Mouse (Mus musculus) embryonic stem cell, embryonic (primary cell): Measurements from ENCODE around the gene Tnpo2.

Source experiments
- CTCF ChIA-PET, 4 experiments: fragments of 300-600 bp in 2 of 4; fragments of 350-600 bp in 2 of 4; sonication (Branson Sonifier 250); formaldehyde crosslinking; loops; one replicate each; lab custom pipeline; 2022; ENCODE audit warnings: inconsistent platforms in 2 of 4; lab: Charles Lee
- POLR2A ChIA-PET, 4 experiments: fragments of 300-600 bp in 2 of 4; fragments of 350-600 bp in 2 of 4; sonication (Branson Sonifier 250); formaldehyde crosslinking; loops; one replicate each; lab custom pipeline; 2022; ENCODE audit warnings: antibody characterized with exemption in 4 of 4, inconsistent platforms in 1 of 4; lab: Charles Lee

Tnpo2 gene

GRCm38 (mm10) chr8:85036718-85037365 lies at the start of gene Tnpo2:
Gene Tnpo2 (plus strand): TSS chr8:85036915.
- POLR2A ChIA-PET = interaction anchor here (0.6 to 21.3 kb wide), 141 partner anchors 8 to 1581 kb away, joined by 3 to 488 read pairs (median 5); partner anchors contain the start of genes Asna1 (in 4 of the 4), Dhps (in 4 of the 4), Trir (in 4 of the 4) and Calr (in 3 of the 4)
- CTCF ChIA-PET = interaction anchor here (0.6 to 2.2 kb wide), 25 partner anchors 11 to 1872 kb away, joined by 3 to 14 read pairs (median 4); partner anchors contain the start of genes Fbxw9 (in 2 of the 4), Asna1 (in 1 of the 4), Farsa (in 1 of the 4) and Gcdh (in 1 of the 4)

GRCm38 (mm10) chr8:84987388-84987787 lies 49.3 kb upstream of the Tnpo2 start:
- POLR2A ChIA-PET = interaction anchor here (0.6 to 27.3 kb wide), 30 partner anchors 10 to 485 kb away, joined by 3 to 992 read pairs (median 4); partner anchors contain the start of genes Dhps (in 3 of the 4), Junb (in 3 of the 4), Gm49661 (in 2 of the 4) and Prdx2 (in 2 of the 4)
- CTCF ChIA-PET = interaction anchor here (0.6 to 6.5 kb wide), 12 partner anchors 9 to 485 kb away, joined by 3 to 250 read pairs (median 4); partner anchors contain the start of gene Junb (in 2 of the 4)

- ChIA-PET POLR2A (interaction anchor here (0.6 to 27.3 kb wide), 31 partner anchors 9 to 485 kb away, joined by 3 to 992 read pairs (median 4); partner anchors contain the start of genes Dhps (in 3 of the 4), Junb (in 3 of the 4), Gm49661 (in 2 of the 4) and Prdx2 (in 2 of the 4)), CTCF (interaction anchor here (0.6 to 6.5 kb wide), 11 partner anchors 9 to 89 kb away, joined by 3 to 250 read pairs (median 4); partner anchors contain the start of genes Junb (in 2 of the 4) and Dnase2a (in 1 of the 4))
Measured at GRCm38 (mm10) chr8:84987903-84988302, 48.8 kb upstream of the Tnpo2 start.

GRCm38 (mm10) chr8:84989311-84989731 lies 47.4 kb upstream of the Tnpo2 start:
- ChIA-PET CTCF (interaction anchor here (0.5 to 6.5 kb wide), 38 partner anchors 9 to 280 kb away, joined by 3 to 250 read pairs (median 5); partner anchors contain the start of genes Junb (in 3 of the 4), Asna1 (in 1 of the 4), Dhps (in 1 of the 4) and Tnpo2 (in 1 of the 4)), POLR2A (interaction anchor here (0.6 to 27.3 kb wide), 49 partner anchors 8 to 483 kb away, joined by 3 to 992 read pairs (median 5); partner anchors contain the start of genes Asna1 (in 3 of the 4), Junb (in 3 of the 4), Rnaseh2a (in 3 of the 4) and Tnpo2 (in 3 of the 4))

- ChIA-PET POLR2A (interaction anchor here (0.6 to 27.3 kb wide), 55 partner anchors 8 to 483 kb away, joined by 3 to 992 read pairs (median 5); partner anchors contain the start of genes Asna1 (in 3 of the 4), Junb (in 3 of the 4), Rnaseh2a (in 3 of the 4) and Tnpo2 (in 3 of the 4)), CTCF (interaction anchor here (0.5 to 6.5 kb wide), 39 partner anchors 8 to 412 kb away, joined by 3 to 250 read pairs (median 5); partner anchors contain the start of genes Junb (in 3 of the 4), Asna1 (in 1 of the 4), Dhps (in 1 of the 4) and Tnpo2 (in 1 of the 4))
Measured at GRCm38 (mm10) chr8:84989810-84990209, 46.9 kb upstream of the Tnpo2 start.

GRCm38 (mm10) chr8:84990349-84990748 lies 46.4 kb upstream of the Tnpo2 start, which contains the start of gene Hook2:
Gene Hook2 (plus strand): TSS chr8:84990603.
- POLR2A ChIA-PET = interaction anchor here (0.6 to 27.3 kb wide), 59 partner anchors 8 to 482 kb away, joined by 3 to 992 read pairs (median 5); partner anchors contain the start of genes Asna1 (in 3 of the 4), Junb (in 3 of the 4), Rnaseh2a (in 3 of the 4) and Tnpo2 (in 3 of the 4)
- CTCF ChIA-PET = interaction anchor here (0.5 to 6.5 kb wide), 31 partner anchors 8 to 411 kb away, joined by 3 to 250 read pairs (median 6); partner anchors contain the start of genes Junb (in 2 of the 4), Asna1 (in 1 of the 4), Dhps (in 1 of the 4) and Tnpo2 (in 1 of the 4)

GRCm38 (mm10) chr8:84990836-84991235 lies 45.9 kb upstream of the Tnpo2 start:
- CTCF ChIA-PET = interaction anchor here (0.6 to 6.5 kb wide), 15 partner anchors 14 to 280 kb away, joined by 3 to 250 read pairs (median 4); partner anchors contain the start of genes Junb (in 2 of the 4), Mast1 (in 1 of the 4) and Tnpo2 (in 1 of the 4)
- POLR2A ChIA-PET = interaction anchor here (0.6 to 27.3 kb wide), 38 partner anchors 11 to 376 kb away, joined by 3 to 992 read pairs (median 5); partner anchors contain the start of genes Junb (in 3 of the 4), Tnpo2 (in 3 of the 4), Asna1 (in 2 of the 4) and Dhps (in 2 of the 4)

GRCm38 (mm10) chr8:84994375-84994774 lies 42.3 kb upstream of the Tnpo2 start:
- CTCF ChIA-PET = interaction anchor here in 3 of 4 experiments (0.9 to 6.5 kb wide), 3 partner anchors 19 kb away, joined by 3 to 81 read pairs (median 74); partner anchors contain the start of gene Junb (in 1 of the 3)
- POLR2A ChIA-PET = interaction anchor here in 3 of 4 experiments (0.6 to 27.3 kb wide), 16 partner anchors 9 to 276 kb away, joined by 3 to 992 read pairs (median 6); partner anchors contain the start of genes Gm49661 (in 2 of the 3), Junb (in 2 of the 3), Prdx2 (in 2 of the 3) and Rnaseh2a (in 2 of the 3)

- POLR2A ChIA-PET = interaction anchor here in 3 of 4 experiments (0.6 to 27.3 kb wide), 32 partner anchors 11 to 477 kb away, joined by 3 to 992 read pairs (median 4); partner anchors contain the start of genes Dhps (in 3 of the 3), Junb (in 3 of the 3), Asna1 (in 2 of the 3) and Gm49661 (in 2 of the 3)
- CTCF ChIA-PET = interaction anchor here (0.7 to 6.5 kb wide), 14 partner anchors 12 to 724 kb away, joined by 3 to 81 read pairs (median 5); partner anchors contain the start of genes Farsa (in 1 of the 4), Gm49661 (in 1 of the 4), Junb (in 1 of the 4) and Prdx2 (in 1 of the 4)
Measured at GRCm38 (mm10) chr8:84995680-84996079, 41.0 kb upstream of the Tnpo2 start.

- POLR2A ChIA-PET = interaction anchor here (0.6 to 27.3 kb wide), 37 partner anchors 7 to 196 kb away, joined by 3 to 992 read pairs (median 8); partner anchors contain the start of genes Dhps (in 3 of the 4), Junb (in 3 of the 4), Asna1 (in 2 of the 4) and Gm49661 (in 2 of the 4)
- CTCF ChIA-PET = interaction anchor here (0.6 to 6.5 kb wide), 33 partner anchors 9 to 105 kb away, joined by 3 to 81 read pairs (median 4); partner anchors contain the start of genes Junb (in 2 of the 4), Man2b1 (in 1 of the 4) and Tnpo2 (in 1 of the 4)
Measured at GRCm38 (mm10) chr8:84996978-84997377, 39.7 kb upstream of the Tnpo2 start.

- ChIA-PET CTCF (interaction anchor here (0.5 to 6.5 kb wide), 50 partner anchors 8 to 485 kb away, joined by 3 to 81 read pairs (median 4); partner anchors contain the start of genes Junb (in 2 of the 4), Prdx2 (in 2 of the 4), Tnpo2 (in 2 of the 4) and Dnase2a (in 1 of the 4)), POLR2A (interaction anchor here (0.6 to 27.3 kb wide), 55 partner anchors 8 to 197 kb away, joined by 3 to 992 read pairs (median 5); partner anchors contain the start of genes Dhps (in 3 of the 4), Junb (in 3 of the 4), Trir (in 3 of the 4) and Asna1 (in 2 of the 4))
Measured at GRCm38 (mm10) chr8:84997649-84998295, 38.9 kb upstream of the Tnpo2 start.

- CTCF ChIA-PET = interaction anchor here (0.6 to 4.0 kb wide), 40 partner anchors 8 to 299 kb away, joined by 3 to 49 read pairs (median 4); partner anchors contain the start of genes Hook2 (in 2 of the 4), Tnpo2 (in 2 of the 4), Asna1 (in 1 of the 4) and Dnase2a (in 1 of the 4)
- POLR2A ChIA-PET = interaction anchor here (0.6 to 6.3 kb wide), 28 partner anchors 9 to 92 kb away, joined by 3 to 41 read pairs (median 4); partner anchors contain the start of genes Dhps (in 2 of the 4), Junb (in 2 of the 4), Trir (in 2 of the 4) and Asna1 (in 1 of the 4)
Measured at GRCm38 (mm10) chr8:85007686-85008085, 29.0 kb upstream of the Tnpo2 start.

GRCm38 (mm10) chr8:85011242-85011641 lies 25.5 kb upstream of the Tnpo2 start:
- ChIA-PET POLR2A (interaction anchor here in 1 of 4 experiments (2.1 to 6.3 kb wide), 3 partner anchors 25 to 61 kb away, joined by 5 to 41 read pairs (median 24); partner anchors contain the start of genes Dhps, Junb and Tnpo2), CTCF (no interaction called here)

GRCm38 (mm10) chr8:85013230-85013840 lies 23.4 kb upstream of the Tnpo2 start:
- CTCF ChIA-PET = interaction anchor here (0.5 to 1.9 kb wide), 49 partner anchors 8 to 515 kb away, joined by 3 to 14 read pairs (median 4); partner anchors contain the start of genes Hook2 (in 3 of the 4), Dhps (in 2 of the 4), Trir (in 2 of the 4) and Asna1 (in 1 of the 4)
- POLR2A ChIA-PET = interaction anchor here (0.5 to 21.2 kb wide), 58 partner anchors 8 to 190 kb away, joined by 3 to 488 read pairs (median 4); partner anchors contain the start of genes Dhps (in 3 of the 4), Junb (in 3 of the 4), Tnpo2 (in 3 of the 4) and Trir (in 3 of the 4)
